Mouse (Mus musculus): ENCODE measurements around the gene Stpg3. TPM values are rescaled to one million over a fixed set of nuclear protein-coding genes. Genes with fewer than 3 reads are reported as not detected.

Stpg3 gene
- total RNA-seq, 2 experiments from 2014 or later, result not detected

GRCm38 (mm10) chr2:25183336-25183735, 31.1 kb downstream of the Stpg3 start:
- intact Hi-C loops (cut with DNase I), result loop anchor here (5.0 kb wide), 1 partner anchor 41 kb away; no protein-coding TSS in a partner anchor
- no peak for DNase-seq

- intact Hi-C loops (cut with DNase I), result loop anchor here (5.0 kb wide), 1 partner anchor 40 kb away; no protein-coding TSS in a partner anchor
- no peak for DNase-seq
These were observed 31.8 kb downstream of the Stpg3 start for GRCm38 (mm10) chr2:25182664-25183063.

- intact Hi-C loops (cut with DNase I), result loop anchor here (5.0 kb wide), 1 partner anchor 40 kb away; no protein-coding TSS in a partner anchor
- DNase-seq, result no peak
These were observed 32.5 kb downstream of the Stpg3 start for GRCm38 (mm10) chr2:25181891-25182397.

GRCm38 (mm10) chr2:25180973-25181890, 33.2 kb downstream of the Stpg3 start:
- DNase-seq, result peak in 1 of 2 experiments; percentile 53
- intact Hi-C loops (cut with DNase I), result loop anchor here (5.0 kb wide), 1 partner anchor 39 kb away; no protein-coding TSS in a partner anchor

GRCm38 (mm10) chr2:25180478-25180903, 33.9 kb downstream of the Stpg3 start, which contains the start of gene Nrarp:
TSS of gene Nrarp (plus strand) at chr2:25180758.
- peak; percentile 88 to 92 for DNase-seq
- intact Hi-C loops (cut with DNase I), result loop anchor here (5.0 kb wide), 1 partner anchor 38 kb away; no protein-coding TSS in a partner anchor

- intact Hi-C loops (cut with DNase I), result loop anchor here (5.0 kb wide), 1 partner anchor 37 kb away; no protein-coding TSS in a partner anchor
- DNase-seq, result no peak
These were observed 34.7 kb downstream of the Stpg3 start for GRCm38 (mm10) chr2:25179566-25180217.

GRCm38 (mm10) chr2:25178285-25178972, 36.0 kb downstream of the Stpg3 start:
- intact Hi-C loops (cut with DNase I), result no loop called here
- DNase-seq, result no peak

- intact Hi-C loops (cut with DNase I), result loop anchor here (1.0 kb wide), 1 partner anchor 14 kb away; no protein-coding TSS in a partner anchor
- DNase-seq, result no peak
These were observed 36.8 kb downstream of the Stpg3 start for GRCm38 (mm10) chr2:25177685-25178084.

- DNase-seq, result no peak
- intact Hi-C loops (cut with DNase I), result loop anchor here (1.0 kb wide), 1 partner anchor 14 kb away; no protein-coding TSS in a partner anchor
These were observed 37.4 kb downstream of the Stpg3 start for GRCm38 (mm10) chr2:25177076-25177475.

- no peak for DNase-seq
- intact Hi-C loops (cut with DNase I), result no loop called here
These were observed 37.9 kb downstream of the Stpg3 start for GRCm38 (mm10) chr2:25176573-25176972.

GRCm38 (mm10) chr2:25175690-25176078, 38.8 kb downstream of the Stpg3 start:
- intact Hi-C loops (cut with DNase I), result no loop called here
- DNase-seq, result no peak

- DNase-seq, result no peak
- intact Hi-C loops (cut with DNase I), result no loop called here
These were observed 39.4 kb downstream of the Stpg3 start for GRCm38 (mm10) chr2:25174866-25175689.

- intact Hi-C loops (cut with DNase I), result no loop called here
- DNase-seq, result no peak
These were observed 40.6 kb downstream of the Stpg3 start for GRCm38 (mm10) chr2:25173821-25174220.

- DNase-seq, result no peak
- intact Hi-C loops (cut with DNase I), result no loop called here
These were observed 41.8 kb downstream of the Stpg3 start for GRCm38 (mm10) chr2:25172629-25173028.

GRCm38 (mm10) chr2:25171769-25172153, 42.7 kb downstream of the Stpg3 start:
- intact Hi-C loops (cut with DNase I), result no loop called here
- DNase-seq, result no peak

- intact Hi-C loops (cut with DNase I), result no loop called here
- no peak for DNase-seq
These were observed 43.2 kb downstream of the Stpg3 start for GRCm38 (mm10) chr2:25171101-25171768.

- intact Hi-C loops (cut with DNase I), result no loop called here
- DNase-seq, result no peak
These were observed 43.9 kb downstream of the Stpg3 start for GRCm38 (mm10) chr2:25170326-25171100.

GRCm38 (mm10) chr2:25169778-25170177, 44.7 kb downstream of the Stpg3 start:
- intact Hi-C loops (cut with DNase I), result no loop called here
- no peak for DNase-seq

Data from heart, postnatal 36 days (tissue).